Mouse (Mus musculus): Measurements from ENCODE around the gene Eif2ak1. TPM values are rescaled to one million over a fixed set of nuclear protein-coding genes. Genes with fewer than 3 reads are reported as not detected.

Eif2ak1 gene
- polyA plus RNA-seq, 1 experiment from 2014 or later, result 32.2 TPM

DNA sequence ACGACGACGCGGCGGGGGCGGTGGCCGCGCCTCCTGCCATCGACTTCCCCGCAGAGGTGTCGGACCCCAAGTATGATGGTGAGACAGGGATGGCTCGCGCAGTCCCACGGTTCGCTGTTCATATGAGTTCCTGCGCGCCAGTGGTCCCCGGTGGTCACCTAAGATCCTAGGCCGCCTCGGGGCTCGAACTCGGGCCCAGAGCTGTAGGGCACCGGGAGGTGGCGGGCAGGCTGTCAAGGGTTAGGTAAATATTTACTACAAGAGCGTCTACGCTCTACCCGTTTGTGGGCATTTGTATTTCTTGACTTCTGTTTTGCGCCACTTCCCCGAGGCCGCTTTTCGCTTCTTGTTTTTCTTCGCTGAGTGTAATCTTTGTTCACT is 333 bp downstream of the Eif2ak1 start:
- WGBS, result under 1% methylated on average over 32 of the region's 32 CpGs

DNA sequence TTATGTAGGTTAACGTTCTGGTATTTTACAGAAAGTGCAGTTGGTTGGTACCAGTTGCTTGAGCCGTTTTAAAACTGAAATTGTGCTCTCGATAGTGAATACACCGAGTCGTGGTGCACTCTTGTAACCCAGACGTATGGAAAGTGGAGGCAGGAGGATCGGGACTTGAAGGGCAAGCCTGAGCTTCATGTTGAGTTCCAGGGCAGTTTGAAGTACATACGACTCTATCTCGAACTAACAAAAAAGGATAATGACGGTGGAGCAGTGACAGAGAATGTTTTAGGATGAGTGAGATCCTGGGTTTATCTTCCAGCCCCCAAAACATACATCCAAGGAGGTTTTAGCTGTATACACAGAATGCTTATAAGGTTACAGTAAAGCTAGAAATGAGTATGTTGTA is 873 bp downstream of the Eif2ak1 start:
- 9% methylated on average over 10 of the region's 10 CpGs for WGBS
- no peaks in the 10 kb centered on the region for H3K27me3 ChIP-seq (replicated peaks; ENCODE audit: control insufficient read depth, insufficient read depth, low read length)
- H3K9me3 ChIP-seq (ENCODE audit: control insufficient read depth, low read length), result no peaks in the 10 kb centered on the region
- peak overlapping the region; percentile 86 for H3K9ac ChIP-seq (ENCODE audit: low read depth, low read length)
- no peaks in the 10 kb centered on the region for H3K36me3 ChIP-seq (ENCODE audit: control insufficient read depth, insufficient read depth, low read length)
- H3K27ac ChIP-seq (ENCODE audit: low read length), result no peak overlapping the region; the same call in 1 of the 2 replicates
- peak overlapping the region; percentile 87 for H3K4me3 ChIP-seq (ENCODE audit: low read length)
- peak overlapping the region; percentile 55 for H3K4me2 ChIP-seq (ENCODE audit: low read depth, low read length)
- peaks cover 6% of the 10 kb centered on the region; the same call in 1 of the 2 replicates for H3K4me1 ChIP-seq (ENCODE audit: control insufficient read depth, insufficient read depth, low read length)
- no peak for ATAC-seq

More for the DNA sequence above, 333 bp downstream of the Eif2ak1 start:
- no peaks in the 10 kb centered on the region for H3K9me3 ChIP-seq (ENCODE audit: control insufficient read depth, low read length)
- peak overlapping the region; percentile 87 for H3K4me3 ChIP-seq (ENCODE audit: low read length)
- ATAC-seq, result peak; percentile 77
- no peaks in the 10 kb centered on the region for H3K36me3 ChIP-seq (ENCODE audit: control insufficient read depth, insufficient read depth, low read length)
- H3K9ac ChIP-seq (ENCODE audit: low read depth, low read length), result peak overlapping the region; percentile 86
- peaks cover 6% of the 10 kb centered on the region; the same call in 1 of the 2 replicates for H3K4me1 ChIP-seq (ENCODE audit: control insufficient read depth, insufficient read depth, low read length)
- peak overlapping the region; percentile 55 for H3K4me2 ChIP-seq (ENCODE audit: low read depth, low read length)
- H3K27me3 ChIP-seq (replicated peaks; ENCODE audit: control insufficient read depth, insufficient read depth, low read length), result no peaks in the 10 kb centered on the region
- peak overlapping the region; percentile 61 for H3K27ac ChIP-seq (ENCODE audit: low read length)

- H3K9ac ChIP-seq (ENCODE audit: low read depth, low read length), result no peak overlapping the region
- ATAC-seq, result peak; percentile 36; the same call in 1 of the 2 replicates
Observed at GRCm38 (mm10) chr5:143818949-143819348, 1.4 kb downstream of the Eif2ak1 start.

GRCm38 (mm10) chr5:143819906-143820660 is 2.5 kb downstream of the Eif2ak1 start:
- H3K9ac ChIP-seq (ENCODE audit: low read depth, low read length), result no peak overlapping the region
- ATAC-seq, result no peak
- no peak overlapping the region for H3K27ac ChIP-seq (ENCODE audit: low read length)
- H3K27me3 ChIP-seq (replicated peaks; ENCODE audit: control insufficient read depth, insufficient read depth, low read length), result no peaks in the 10 kb centered on the region
- H3K9me3 ChIP-seq (ENCODE audit: control insufficient read depth, low read length), result no peaks in the 10 kb centered on the region
- H3K4me3 ChIP-seq (ENCODE audit: low read length), result no peak overlapping the region
- WGBS, result 87% methylated on average over 24 of the region's 24 CpGs
- H3K36me3 ChIP-seq (ENCODE audit: control insufficient read depth, insufficient read depth, low read length), result no peaks in the 10 kb centered on the region
- H3K4me1 ChIP-seq (ENCODE audit: control insufficient read depth, insufficient read depth, low read length), result peaks cover 6% of the 10 kb centered on the region; the same call in 1 of the 2 replicates
- H3K4me2 ChIP-seq (ENCODE audit: low read depth, low read length), result no peak overlapping the region

More at GRCm38 (mm10) chr5:143818949-143819348, 1.4 kb downstream of the Eif2ak1 start:
- peaks cover 6% of the 10 kb centered on the region; the same call in 1 of the 2 replicates for H3K4me1 ChIP-seq (ENCODE audit: control insufficient read depth, insufficient read depth, low read length)
- WGBS, result 73% methylated on average over 13 of the region's 13 CpGs
- H3K4me3 ChIP-seq (ENCODE audit: low read length), result no peak overlapping the region
- H3K36me3 ChIP-seq (ENCODE audit: control insufficient read depth, insufficient read depth, low read length), result no peaks in the 10 kb centered on the region
- H3K9me3 ChIP-seq (ENCODE audit: control insufficient read depth, low read length), result no peaks in the 10 kb centered on the region
- no peaks in the 10 kb centered on the region for H3K27me3 ChIP-seq (replicated peaks; ENCODE audit: control insufficient read depth, insufficient read depth, low read length)
- H3K27ac ChIP-seq (ENCODE audit: low read length), result no peak overlapping the region
- H3K4me2 ChIP-seq (ENCODE audit: low read depth, low read length), result peak overlapping the region; percentile 7; the same call in 1 of the 2 replicates

- ATAC-seq, result no peak
- no peaks in the 10 kb centered on the region for H3K36me3 ChIP-seq (ENCODE audit: control insufficient read depth, insufficient read depth, low read length)
- H3K27me3 ChIP-seq (replicated peaks; ENCODE audit: control insufficient read depth, insufficient read depth, low read length), result no peaks in the 10 kb centered on the region
- no peak overlapping the region for H3K27ac ChIP-seq (ENCODE audit: low read length)
- peaks cover 6% of the 10 kb centered on the region; the same call in 1 of the 2 replicates for H3K4me1 ChIP-seq (ENCODE audit: control insufficient read depth, insufficient read depth, low read length)
- no peak overlapping the region for H3K4me2 ChIP-seq (ENCODE audit: low read depth, low read length)
- no peak overlapping the region for H3K9ac ChIP-seq (ENCODE audit: low read depth, low read length)
- WGBS, result 91% methylated on average over 5 of the region's 5 CpGs
- H3K4me3 ChIP-seq (ENCODE audit: low read length), result no peak overlapping the region
- H3K9me3 ChIP-seq (ENCODE audit: control insufficient read depth, low read length), result no peaks in the 10 kb centered on the region
Observed at GRCm38 (mm10) chr5:143820820-143821219, 3.2 kb downstream of the Eif2ak1 start.

DNA sequence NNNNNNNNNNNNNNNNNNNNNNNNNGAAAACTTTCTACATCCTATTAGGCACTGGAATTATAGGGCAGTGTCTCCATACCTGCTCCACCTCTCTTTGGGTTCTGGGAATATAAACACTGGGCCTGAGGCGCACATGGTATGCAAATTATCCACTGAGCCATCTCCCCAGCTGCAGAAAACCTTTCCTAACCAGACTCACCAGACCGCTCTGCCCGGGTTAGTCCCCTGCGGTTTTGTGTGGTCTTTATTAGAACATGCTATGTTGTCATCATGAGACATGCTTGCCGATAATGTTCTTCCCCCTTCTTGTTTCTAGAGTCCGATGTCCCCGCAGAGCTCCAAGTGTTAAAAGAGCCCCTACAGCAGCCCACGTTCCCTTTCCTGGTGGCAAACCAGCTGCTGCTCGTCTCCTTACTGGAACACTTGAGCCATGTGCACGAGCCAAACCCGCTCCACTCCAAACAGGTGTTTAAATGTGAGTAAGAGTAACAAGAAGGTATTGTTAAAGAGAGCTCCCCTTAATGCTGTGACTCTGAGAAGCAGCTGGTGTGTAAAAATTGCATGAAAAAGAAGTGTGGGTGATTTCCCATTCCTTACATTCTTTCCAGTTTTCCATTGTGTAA is 54.1 kb downstream of the Eif2ak1 start:
- Histone ChIP-seq H3K4me2 (ENCODE audit: low read depth, low read length) (no peak overlapping the region), H3K4me3 (ENCODE audit: low read length) (no peak overlapping the region), H3K27me3 (replicated peaks; ENCODE audit: control insufficient read depth, insufficient read depth, low read length) (no peaks in the 10 kb centered on the region), H3K36me3 (ENCODE audit: control insufficient read depth, insufficient read depth, low read length) (0 out of 2 replicates have a peak, but pooled peaks cover 7% of the 10 kb centered on the region), H3K4me1 (ENCODE audit: control insufficient read depth, insufficient read depth, low read length) (no peaks in the 10 kb centered on the region), H3K9me3 (ENCODE audit: control insufficient read depth, low read length) (no peaks in the 10 kb centered on the region), H3K9ac (ENCODE audit: low read depth, low read length) (no peak overlapping the region), H3K27ac (ENCODE audit: low read length) (no peak overlapping the region)
- 83% methylated on average over 11 of the region's 11 CpGs for WGBS
- no peak for ATAC-seq

GRCm38 (mm10) chr5:143874571-143874970 is 57.0 kb downstream of the Eif2ak1 start:
- WGBS, result 66% methylated on average over 4 of the region's 4 CpGs
- Histone ChIP-seq H3K27me3 (replicated peaks; ENCODE audit: control insufficient read depth, insufficient read depth, low read length) (no peaks in the 10 kb centered on the region), H3K27ac (ENCODE audit: low read length) (no peak overlapping the region), H3K36me3 (ENCODE audit: control insufficient read depth, insufficient read depth, low read length) (0 out of 2 replicates have a peak, but pooled peaks cover 10% of the 10 kb centered on the region), H3K4me3 (ENCODE audit: low read length) (no peak overlapping the region), H3K4me2 (ENCODE audit: low read depth, low read length) (no peak overlapping the region), H3K9me3 (ENCODE audit: control insufficient read depth, low read length) (no peaks in the 10 kb centered on the region), H3K4me1 (ENCODE audit: control insufficient read depth, insufficient read depth, low read length) (no peaks in the 10 kb centered on the region), H3K9ac (ENCODE audit: low read depth, low read length) (no peak overlapping the region)
- ATAC-seq, result no peak

GRCm38 (mm10) chr5:143885274-143885673 is 67.7 kb downstream of the Eif2ak1 start:
- no peak for ATAC-seq
- no peak overlapping the region for H3K27ac ChIP-seq (ENCODE audit: low read length)
- H3K9me3 ChIP-seq (ENCODE audit: control insufficient read depth, low read length), result no peaks in the 10 kb centered on the region
- peaks cover 31% of the 10 kb centered on the region for H3K36me3 ChIP-seq (ENCODE audit: control insufficient read depth, insufficient read depth, low read length)
- H3K4me1 ChIP-seq (ENCODE audit: control insufficient read depth, insufficient read depth, low read length), result no peaks in the 10 kb centered on the region
- H3K9ac ChIP-seq (ENCODE audit: low read depth, low read length), result no peak overlapping the region
- no peak overlapping the region for H3K4me3 ChIP-seq (ENCODE audit: low read length)
- H3K27me3 ChIP-seq (replicated peaks; ENCODE audit: control insufficient read depth, insufficient read depth, low read length), result no peaks in the 10 kb centered on the region
- WGBS, result 97% methylated on average over 3 of the region's 3 CpGs
- no peak overlapping the region for H3K4me2 ChIP-seq (ENCODE audit: low read depth, low read length)

DNA sequence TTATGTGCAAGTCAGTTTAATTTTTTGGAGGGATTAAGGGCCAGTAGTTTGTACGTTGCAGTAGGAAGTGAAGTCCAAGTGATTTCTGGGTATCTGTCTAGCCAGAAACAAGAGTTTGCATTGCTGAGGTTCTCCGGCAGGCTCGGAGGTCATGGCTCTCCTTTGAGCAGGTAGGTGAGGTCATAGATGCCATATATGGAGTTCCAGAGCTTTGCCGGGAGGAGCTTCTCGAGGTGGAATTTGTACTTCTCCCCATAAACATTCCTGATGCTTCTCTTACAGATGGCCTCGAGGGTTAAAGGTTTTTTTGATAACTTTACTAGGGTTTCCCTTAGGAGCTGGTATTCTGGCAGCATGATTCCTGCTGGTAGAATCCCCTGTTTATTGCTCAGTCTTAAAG is 73.2 kb downstream of the Eif2ak1 start:
- H3K4me2 ChIP-seq (ENCODE audit: low read depth, low read length), result 0 out of 2 replicates have a peak overlapping the region, but pooled peaks have one; percentile 17
- peaks cover 5% of the 10 kb centered on the region; the same call in 1 of the 2 replicates for H3K4me1 ChIP-seq (ENCODE audit: control insufficient read depth, insufficient read depth, low read length)
- peaks cover 10% of the 10 kb centered on the region for H3K36me3 ChIP-seq (ENCODE audit: control insufficient read depth, insufficient read depth, low read length)
- no peaks in the 10 kb centered on the region for H3K9me3 ChIP-seq (ENCODE audit: control insufficient read depth, low read length)
- H3K9ac ChIP-seq (ENCODE audit: low read depth, low read length), result no peak overlapping the region
- peak overlapping the region; percentile 80 for H3K27ac ChIP-seq (ENCODE audit: low read length)
- no peak overlapping the region for H3K4me3 ChIP-seq (ENCODE audit: low read length)
- 41% methylated on average over 6 of the region's 6 CpGs for WGBS
- no peaks in the 10 kb centered on the region for H3K27me3 ChIP-seq (replicated peaks; ENCODE audit: control insufficient read depth, insufficient read depth, low read length)
- ATAC-seq, result peak; percentile 93

Measured in intestine, embryonic 16.5 days (tissue).